Mouse (Mus musculus): ENCODE data around the gene Phc1.
A peak's percentile ranks its signal among the peaks of the same experiment; 100 is the strongest.

Gene Phc1

DNA sequence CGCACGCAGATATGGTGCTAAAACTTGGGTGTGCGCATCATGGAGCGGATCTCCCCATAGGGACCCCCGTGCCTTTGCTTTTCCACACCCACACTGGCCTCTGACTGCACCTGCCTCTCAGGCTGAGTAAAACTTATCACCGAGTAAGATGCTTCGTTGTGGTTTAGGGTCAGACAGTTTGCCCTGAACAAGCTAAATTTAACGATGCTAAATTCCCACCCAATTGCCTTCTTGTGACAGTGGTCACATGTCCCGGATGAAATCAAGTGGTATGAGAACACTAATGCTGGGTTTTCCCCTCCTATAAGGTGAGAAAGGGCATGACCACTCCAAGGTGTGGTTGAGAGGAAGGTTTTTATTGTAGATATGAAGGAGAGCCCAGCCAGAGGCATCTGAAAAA, 46.6 kb downstream of the Phc1 start:
- no peak for DNase-seq

DNA sequence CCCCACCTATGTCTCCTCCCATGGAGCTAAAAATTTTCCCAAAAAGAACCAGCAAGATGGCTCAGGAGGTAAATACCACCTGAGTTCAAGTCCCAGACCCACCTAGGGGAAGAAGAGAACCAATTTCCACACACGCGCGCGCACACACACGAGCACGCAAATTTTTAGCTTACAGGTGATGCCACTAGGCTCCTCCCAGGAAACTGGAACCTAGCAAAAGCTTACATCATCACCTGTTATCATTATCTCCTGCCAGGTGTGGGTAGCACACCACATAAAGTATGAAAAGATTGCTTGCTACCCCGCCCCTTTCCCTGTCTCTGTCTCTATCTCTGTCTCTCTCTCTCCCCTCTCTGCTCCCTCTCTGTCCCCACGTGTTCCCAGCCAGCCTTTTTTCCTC, 47.2 kb downstream of the Phc1 start:
- no peak for DNase-seq

DNA sequence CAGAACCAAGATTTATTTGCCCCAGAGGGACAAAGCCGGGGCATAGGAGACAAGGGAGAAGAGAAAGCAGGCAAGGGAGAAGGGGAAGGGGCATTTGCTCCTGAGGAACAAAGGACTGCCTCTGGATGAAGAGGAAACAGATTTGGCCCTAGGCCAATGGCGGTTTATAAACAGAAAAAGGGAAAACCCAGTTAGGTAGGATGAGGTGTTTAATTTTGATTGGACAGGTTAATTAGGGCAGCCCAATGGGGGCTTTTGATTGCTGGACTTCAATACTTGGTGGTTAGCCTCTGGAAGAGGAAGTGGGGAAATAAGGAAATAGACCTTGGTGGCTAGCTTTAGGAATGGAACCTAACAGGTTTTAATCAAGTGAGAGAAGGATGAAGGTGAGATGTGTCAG, 48.2 kb downstream of the Phc1 start:
- no peak for DNase-seq

DNA sequence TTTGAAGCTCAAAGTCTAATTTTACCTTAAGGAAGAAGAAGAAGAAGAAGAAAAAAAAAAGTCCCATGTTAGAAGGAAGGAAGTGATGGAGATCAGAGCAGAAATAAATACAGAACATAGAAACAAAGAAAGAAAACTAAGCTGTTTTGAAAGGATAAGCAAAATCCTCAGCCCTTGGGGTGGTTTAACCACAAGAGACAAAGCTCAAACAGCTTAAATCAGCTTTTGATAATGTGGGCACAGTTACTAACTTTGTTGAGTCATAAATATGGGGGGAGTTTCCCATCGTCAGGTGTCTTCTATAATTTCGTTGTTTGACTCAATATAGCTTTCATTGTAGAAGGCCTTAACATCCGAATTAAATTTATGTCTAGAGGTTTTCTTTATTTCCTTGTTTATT, 48.6 kb downstream of the Phc1 start:
- no peak for DNase-seq

DNA sequence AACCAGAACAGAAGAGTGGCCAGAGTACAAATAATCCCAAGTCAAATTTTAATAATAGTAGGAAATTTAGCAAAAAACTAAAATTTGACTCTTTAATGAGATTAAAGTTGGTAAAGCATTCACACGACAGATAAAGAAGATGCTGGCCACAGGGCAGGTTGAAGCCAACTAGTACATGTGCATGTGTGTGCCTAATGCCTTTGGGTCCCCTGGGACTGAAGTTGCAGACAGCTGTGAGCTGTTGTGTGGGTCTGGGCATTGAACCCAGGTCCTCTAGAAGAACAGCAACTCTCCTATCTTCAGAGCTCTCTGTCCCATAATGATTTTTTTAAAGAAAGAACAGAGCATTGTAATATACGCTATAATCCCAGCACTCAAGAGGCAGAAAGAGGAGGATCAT, 49.1 kb downstream of the Phc1 start:
- DNase-seq: no peak

DNA sequence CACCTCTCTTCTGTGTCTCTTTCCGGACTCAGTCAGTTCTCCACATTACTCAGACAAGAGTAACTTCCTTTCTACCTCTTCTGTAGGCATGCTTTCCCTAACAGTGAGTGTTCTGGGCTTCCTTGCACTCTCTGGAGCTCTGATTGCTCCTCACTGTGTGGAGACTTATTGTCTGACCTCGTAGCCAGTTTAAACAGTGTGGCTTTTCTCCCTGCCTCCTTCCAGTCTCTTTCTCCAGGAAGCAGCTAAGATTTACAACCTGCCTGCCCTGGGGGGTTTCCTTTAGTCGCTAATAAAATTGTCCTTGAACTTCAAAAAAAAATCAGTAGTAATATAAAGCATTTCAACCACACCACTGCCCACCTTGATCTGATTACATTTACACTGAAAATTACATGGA, 50.1 kb downstream of the Phc1 start:
- no peak for DNase-seq

DNA sequence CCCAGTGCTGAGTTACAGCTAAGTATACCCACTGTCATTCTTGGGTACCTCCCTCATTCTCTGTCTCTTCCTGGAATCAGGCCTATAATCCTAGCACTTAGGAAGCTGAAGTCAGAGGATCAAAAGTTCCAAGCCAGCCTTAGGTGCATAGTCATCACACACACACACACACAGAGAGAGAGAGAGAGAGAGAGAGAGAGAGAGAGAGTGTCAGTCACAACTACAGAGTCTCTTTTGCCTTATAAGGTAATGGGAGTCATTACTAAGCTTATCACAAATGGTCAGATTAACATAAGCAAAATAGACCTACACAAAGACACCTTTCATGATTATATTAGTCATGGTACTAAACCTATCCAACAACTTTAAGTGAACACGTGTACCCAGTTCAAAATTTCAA, 51.0 kb downstream of the Phc1 start:
- no peak for DNase-seq

DNA sequence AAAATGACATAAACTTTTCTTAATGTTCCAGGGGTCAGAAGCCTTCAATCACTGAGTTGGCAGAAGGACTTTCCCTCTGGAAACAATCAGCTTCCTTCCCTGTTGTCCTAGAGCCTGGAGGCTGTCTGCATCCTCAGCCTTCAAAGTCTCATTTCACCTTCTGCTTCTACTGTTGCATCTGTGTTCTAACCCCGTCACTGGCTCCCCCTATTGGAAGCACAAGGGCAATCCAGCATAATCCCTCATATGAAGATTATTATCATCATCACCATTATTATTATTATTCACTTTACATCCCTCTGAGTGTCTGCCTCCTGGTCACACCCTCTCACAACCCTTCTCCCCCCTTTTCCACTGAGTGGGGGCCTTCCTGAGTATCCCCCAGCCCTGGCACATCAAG, 52.1 kb downstream of the Phc1 start:
- DNase-seq: no peak

DNA sequence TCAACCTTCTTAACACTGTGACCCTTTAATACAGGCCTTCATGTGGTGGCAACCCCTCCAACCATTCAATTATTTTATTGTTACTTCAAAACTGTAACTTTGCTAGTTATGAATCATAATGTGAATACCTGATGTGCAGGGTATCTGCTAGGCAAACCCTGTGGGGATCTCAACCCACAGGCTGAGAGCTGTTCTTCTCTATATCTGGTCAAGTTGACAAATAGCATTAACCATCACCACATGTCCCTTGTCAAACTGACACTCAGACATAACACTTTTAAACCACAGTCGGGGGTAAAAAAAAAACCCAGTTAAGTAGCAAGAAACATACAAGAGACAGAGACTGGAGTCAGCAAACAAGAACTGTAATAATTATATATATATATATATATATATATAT, 55.5 kb downstream of the Phc1 start:
- DNase-seq: no peak

DNA sequence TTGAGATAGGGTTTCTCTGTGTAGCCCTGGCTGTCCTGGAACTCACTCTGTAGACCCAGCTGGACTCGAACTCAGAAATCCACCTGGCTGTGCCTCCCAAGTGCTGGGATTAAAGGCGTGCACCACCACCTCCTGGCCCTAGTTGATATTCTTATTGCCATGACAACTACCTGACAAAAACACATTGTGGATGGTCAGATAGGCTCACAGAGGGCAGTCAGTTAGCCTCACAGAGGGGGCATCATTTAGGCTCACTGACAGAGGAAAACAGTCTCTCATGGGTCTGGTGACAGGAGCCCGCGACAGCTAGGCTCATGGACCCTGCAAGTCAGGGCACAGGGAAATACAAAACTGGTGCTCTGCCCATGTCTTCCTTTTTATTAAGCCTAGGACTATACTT, 56.1 kb downstream of the Phc1 start:
- no peak for DNase-seq

DNA sequence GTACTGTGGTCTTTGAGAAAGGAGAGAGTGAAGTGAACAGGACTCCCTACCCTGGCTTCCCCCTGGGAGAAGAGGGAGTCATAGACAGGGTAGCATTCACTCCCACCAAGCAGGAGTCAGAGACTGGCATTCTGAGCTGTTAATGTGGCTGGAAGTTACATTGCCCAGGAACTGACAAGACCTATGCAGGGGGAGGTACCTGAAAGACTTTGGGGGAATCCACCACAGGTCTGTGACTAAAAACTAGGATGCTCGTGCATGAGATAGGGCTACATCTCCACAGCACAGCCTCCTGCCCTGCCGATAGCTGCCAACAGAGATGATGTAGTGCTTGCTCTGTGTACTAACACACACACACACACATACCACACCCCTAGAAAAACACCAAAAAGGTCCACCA, 56.9 kb downstream of the Phc1 start:
- DNase-seq: no peak

DNA sequence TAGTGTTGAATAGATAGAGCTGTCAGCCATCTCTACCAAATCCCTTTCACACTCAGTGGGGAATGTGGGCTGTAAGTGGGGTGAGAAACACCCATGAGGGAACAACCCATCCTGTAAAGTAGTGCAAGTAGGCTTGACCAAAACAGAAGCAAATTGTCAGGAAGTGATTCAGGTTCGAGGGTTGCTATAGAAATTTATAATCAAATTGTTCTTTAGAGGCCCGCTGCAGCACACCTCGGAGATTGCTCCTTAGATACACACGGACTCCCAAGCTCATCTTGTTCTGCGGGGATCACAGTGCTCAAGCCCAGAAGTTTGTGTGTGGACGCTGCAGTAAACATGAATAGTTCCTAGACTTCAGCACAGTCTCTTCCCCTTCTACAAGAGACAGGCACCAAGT, 57.6 kb downstream of the Phc1 start, which contains the start of gene Klrg1:
Klrg1 (minus strand) TSS at position 101 of the 400 bp plus-strand sequence.
- no peak for DNase-seq

DNA sequence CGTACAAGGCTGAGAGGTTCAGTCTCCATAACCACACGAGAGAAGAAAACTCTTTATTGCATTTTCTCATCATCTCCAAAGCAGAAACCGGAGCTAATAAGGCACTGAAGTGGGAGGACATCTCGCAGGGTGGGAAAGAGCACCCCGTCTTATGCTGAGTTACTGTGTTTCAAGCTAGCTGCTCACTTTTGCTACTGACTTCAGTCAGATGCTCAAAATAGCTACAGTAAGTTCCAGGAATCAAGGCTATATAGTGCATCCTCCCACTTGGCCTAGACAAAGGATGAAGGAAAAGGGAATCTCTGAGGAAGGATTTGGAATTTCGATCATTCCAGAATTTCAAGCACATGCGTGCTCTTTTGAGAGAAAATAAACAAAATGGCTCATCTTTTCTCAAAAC, 63.8 kb downstream of the Phc1 start:
- no peak for DNase-seq

DNA sequence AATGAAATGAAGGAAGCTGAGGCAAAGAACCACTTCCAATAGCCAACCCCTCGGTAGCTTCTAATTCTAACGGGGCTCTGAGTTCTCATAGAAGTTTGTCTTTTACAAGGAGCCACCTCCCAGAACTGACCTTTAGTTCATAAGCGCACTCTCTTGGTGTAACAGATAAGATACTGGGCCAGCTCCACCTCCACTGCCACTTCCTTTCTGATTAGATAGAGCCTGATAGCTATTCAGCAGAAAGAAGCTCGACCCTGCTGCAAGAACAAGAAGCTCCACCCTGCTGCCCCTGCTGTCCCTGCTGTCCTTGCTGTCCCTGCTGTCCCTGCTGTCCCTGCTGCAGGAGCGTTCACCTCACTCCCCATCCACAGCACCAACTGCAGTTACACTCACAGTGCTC, 65.8 kb downstream of the Phc1 start:
- no peak for DNase-seq

DNA sequence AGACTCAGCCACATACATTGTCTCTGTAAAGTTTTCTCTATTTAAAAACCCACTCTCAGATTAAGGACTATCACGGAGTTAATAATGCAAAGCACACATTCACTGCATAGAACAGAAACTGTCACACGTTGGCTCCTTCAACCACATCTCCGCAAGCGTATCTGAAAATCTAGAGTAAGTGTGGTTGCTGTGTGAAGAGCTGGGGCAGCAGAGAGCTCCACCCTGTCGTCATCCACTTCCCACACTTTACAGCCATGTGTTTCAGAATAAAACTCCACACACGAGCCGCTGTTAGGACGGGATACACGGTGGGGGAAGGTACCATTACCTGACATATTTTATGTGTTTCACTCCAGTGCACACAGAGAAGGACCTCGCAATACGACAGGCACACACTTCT, 70.2 kb downstream of the Phc1 start:
- DNase-seq: no peak

DNA sequence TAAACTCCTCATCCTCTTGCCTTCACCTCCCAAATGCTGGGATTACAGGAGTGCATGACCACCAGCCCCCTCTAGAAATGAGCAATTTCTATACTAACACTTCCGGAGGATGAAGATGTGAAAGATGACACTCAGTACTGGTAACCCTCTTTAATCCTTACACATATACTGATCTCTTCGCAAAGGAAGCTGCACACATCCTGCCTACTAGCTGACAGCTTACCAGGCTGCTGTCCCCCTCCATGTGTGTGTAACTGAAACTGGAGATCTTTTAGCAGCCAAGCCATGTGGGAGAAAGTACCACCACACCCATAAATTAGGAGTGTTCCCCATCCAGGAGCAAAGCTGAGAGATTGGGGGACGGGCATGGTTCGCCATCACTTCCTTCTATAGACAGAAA, 71.2 kb downstream of the Phc1 start:
- no peak for DNase-seq

DNA sequence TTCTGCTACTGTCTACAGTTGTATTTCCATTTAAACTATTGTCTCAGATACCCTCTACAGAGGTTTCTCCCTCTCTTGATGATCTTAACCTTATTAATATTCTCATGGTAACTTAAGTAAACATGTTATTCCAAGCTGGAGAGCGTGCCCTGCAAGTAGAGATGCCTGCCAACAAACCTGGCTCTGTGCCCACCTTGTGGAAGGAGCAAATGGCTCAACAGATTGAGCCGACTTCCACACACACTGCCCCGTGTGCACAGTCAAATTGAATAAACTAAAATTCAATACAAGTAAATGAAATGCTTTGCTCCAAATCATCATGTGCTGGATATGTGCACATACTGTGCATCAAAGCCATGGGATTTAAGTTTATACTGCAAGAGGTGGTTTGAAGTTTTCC, 71.8 kb downstream of the Phc1 start:
- DNase-seq: peak; percentile 65
